Mouse (Mus musculus): ENCODE data around the gene Cep19.

GRCm38 (mm10) chr16:32058817-32059216 is 40.8 kb upstream of the Cep19 start:
- no peak for TF ChIP-seq CTCF (IDR thresholded peaks at IDR 0.05; ENCODE audit: low read depth)
- no peak for TF ChIP-seq EP300 (IDR thresholded peaks at IDR 0.05; ENCODE audit: low read depth)
